Mouse (Mus musculus) naive thymus-derived CD4-positive, alpha-beta T cell, adult 5 months (primary cell): ENCODE data around the gene Ppp1r12b. TPM values are rescaled to one million over a fixed set of nuclear protein-coding genes. Genes with fewer than 3 reads are reported as not detected.

Experiments
- polyA plus RNA-seq: library from polyadenylated mRNA; unstranded; fragments of 100-300 nt; shearing (Covaris generic); gene quantifications from one replicate; pipeline ENCODE4 v1.2.1, GENCODE M21; 2017

The Ppp1r12b gene
- polyA plus RNA-seq: 16.3 TPM

DNA sequence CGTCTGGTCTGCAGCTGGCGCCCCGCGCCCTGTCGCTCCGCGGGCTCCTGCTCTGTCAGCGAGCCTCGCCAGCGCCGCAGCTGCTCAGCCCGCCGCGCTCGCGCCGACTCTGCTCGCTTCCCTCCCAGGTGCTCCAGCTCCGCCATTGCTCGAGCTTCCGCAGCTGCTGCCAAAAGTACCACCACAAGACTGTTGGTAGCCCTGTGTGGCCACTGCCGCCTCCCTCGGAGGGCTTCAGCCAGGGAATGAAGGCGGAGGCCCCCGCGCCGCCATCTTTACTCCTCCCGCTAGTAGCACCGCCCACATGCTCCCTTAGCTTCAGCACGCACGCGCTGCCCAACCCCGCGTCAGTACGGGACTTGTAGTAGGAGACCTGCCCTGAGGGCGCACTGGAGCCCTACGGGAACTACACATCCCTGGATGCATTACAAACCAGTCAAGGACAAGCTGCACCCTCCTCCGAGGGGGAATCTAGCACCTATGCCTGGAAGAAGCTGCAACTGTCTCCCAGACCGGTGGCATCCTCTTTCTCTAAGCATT is at the start of gene Ppp1r12b:
Ppp1r12b (minus strand) TSS at position 306 of the 540 bp plus-strand sequence.

DNA sequence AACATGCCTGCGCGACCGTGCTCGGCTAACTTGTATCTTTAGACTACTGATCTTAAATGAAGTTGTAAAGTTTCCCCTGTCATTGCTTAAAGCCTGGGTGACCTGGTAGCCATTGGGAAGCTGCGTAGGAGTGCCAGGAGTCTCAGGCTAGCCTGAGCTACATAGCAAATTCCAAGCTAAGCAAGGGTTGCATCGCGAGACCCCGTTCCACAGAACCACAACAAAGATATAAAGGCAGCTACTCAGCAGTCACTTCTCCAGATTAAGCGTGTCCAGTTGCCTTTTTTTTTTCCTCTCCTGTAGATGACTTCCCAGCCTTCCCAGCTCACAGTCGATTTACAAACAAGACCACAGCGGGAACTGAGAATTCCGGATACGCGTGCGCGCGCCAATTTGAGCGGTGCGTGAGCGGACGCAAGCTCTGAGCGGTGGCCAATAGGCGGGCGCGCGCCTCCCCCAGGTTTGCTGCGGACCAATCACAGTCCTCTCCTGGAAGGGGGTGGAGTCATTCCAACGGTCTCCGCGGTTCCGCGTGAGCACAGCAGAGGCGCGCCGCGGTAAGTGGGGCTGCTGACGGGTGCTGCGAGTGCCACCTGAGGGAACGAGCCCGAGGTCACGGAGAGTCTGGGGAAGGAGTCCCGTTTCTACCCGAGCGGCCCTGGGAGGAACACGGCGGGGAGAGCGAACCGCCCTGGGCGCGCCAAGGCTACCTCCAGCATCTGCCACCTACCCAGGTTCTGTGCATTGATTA is 6.5 kb upstream of the Ppp1r12b start, which contains the start of gene Ube2t:
Ube2t (plus strand) TSS at position 513 of the 751 bp plus-strand sequence.

Other genes starting within 250 kb of the Ppp1r12b start
- gene Ube2t, start 6.6 kb upstream of the Ppp1r12b start, polyA plus RNA-seq: 4.9 TPM
- gene Lgr6, start 149.3 kb upstream of the Ppp1r12b start, polyA plus RNA-seq: 0.14 TPM
- 56.2 TPM for gene Ptpn7, start 176.8 kb upstream of the Ppp1r12b start, polyA plus RNA-seq
- 51.7 TPM for gene Arl8a, start 190.9 kb upstream of the Ppp1r12b start, polyA plus RNA-seq
- not detected for gene Gpr37l1, start 211.7 kb upstream of the Ppp1r12b start, polyA plus RNA-seq